Mouse (Mus musculus) layer of hippocampus, adult 18-20 months (tissue): Measurements from ENCODE around the gene Cnksr1. TPM values are rescaled to one million over a fixed set of nuclear protein-coding genes. Genes with fewer than 3 reads are reported as not detected.

Experiments
- DNase-seq, 2 experiments: peaks; one replicate each; pipeline ENCODE4 v3.0.0; 2022; ENCODE audit warnings: low spot score in 2 of 2
- total RNA-seq, 2 experiments: library from RNA; stranded (reverse); gene quantifications; 2 replicates each; pipeline ENCODE4 v1.2.3; 2021

The Cnksr1 gene
- total RNA-seq, 2 experiments from 2014 or later = 0.13 to 0.64 TPM

GRCm38 (mm10) chr4:134252911-134253721, 14.9 kb upstream of the Cnksr1 start:
- DNase-seq = no peak

- DNase-seq = no peak
Measured at GRCm38 (mm10) chr4:134252131-134252910, 14.1 kb upstream of the Cnksr1 start.

GRCm38 (mm10) chr4:134251241-134252130, 13.3 kb upstream of the Cnksr1 start:
- DNase-seq = no peak

- no peak for DNase-seq
Measured at GRCm38 (mm10) chr4:134250930-134251240, 12.7 kb upstream of the Cnksr1 start.

- DNase-seq = no peak
Measured at GRCm38 (mm10) chr4:134250116-134250929, 12.1 kb upstream of the Cnksr1 start.

GRCm38 (mm10) chr4:134249651-134250050, 11.5 kb upstream of the Cnksr1 start:
- DNase-seq = peak; percentile 36 to 69

GRCm38 (mm10) chr4:134246719-134247258, 8.6 kb upstream of the Cnksr1 start, which contains the start of gene Gm30191:
Gene Gm30191, plus strand, starts transcription at chr4:134246935.
- no peak for DNase-seq

- DNase-seq = no peak
Measured at GRCm38 (mm10) chr4:134246256-134246655, 8.1 kb upstream of the Cnksr1 start.

GRCm38 (mm10) chr4:134245148-134245843, 7.1 kb upstream of the Cnksr1 start, which contains the start of gene Zfp593:
Gene Zfp593, minus strand, starts transcription at chr4:134245592.
- DNase-seq = peak; percentile 92 to 97

- DNase-seq = no peak
Measured at GRCm38 (mm10) chr4:134243516-134244250, 5.5 kb upstream of the Cnksr1 start, which contains the start of gene E130218I03Rik. Gene E130218I03Rik, plus strand, starts transcription at chr4:134243662.

GRCm38 (mm10) chr4:134238686-134239085, 487 bp upstream of the Cnksr1 start:
- no peak for DNase-seq

- DNase-seq = no peak
Measured at GRCm38 (mm10) chr4:134237582-134238278, 469 bp downstream of the Cnksr1 start.

- no peak for DNase-seq
Measured at GRCm38 (mm10) chr4:134234876-134235275, 3.3 kb downstream of the Cnksr1 start.

- DNase-seq = no peak
Measured at GRCm38 (mm10) chr4:134230431-134230830, 7.8 kb downstream of the Cnksr1 start.

GRCm38 (mm10) chr4:134227194-134227593, 11.0 kb downstream of the Cnksr1 start, which contains the start of gene Catsper4:
Gene Catsper4, minus strand, starts transcription at chr4:134227383.
- no peak for DNase-seq

- no peak for DNase-seq
Measured at GRCm38 (mm10) chr4:134222793-134223600, 15.2 kb downstream of the Cnksr1 start.

- no peak for DNase-seq
Measured at GRCm38 (mm10) chr4:134206488-134207053, 31.6 kb downstream of the Cnksr1 start.
